Mouse (Mus musculus) testis, postnatal 14 days (tissue): ENCODE results near the gene Capn11.

Source experiments
- DNase-seq: peaks from one replicate; pipeline ENCODE4 v3.0.0; 2021; ENCODE audit warnings: low spot score

The Capn11 gene

GRCm38 (mm10) chr17:45682843-45683242, 23.7 kb upstream of the Capn11 start:
- DNase-seq = no peak

GRCm38 (mm10) chr17:45681588-45681987, 22.5 kb upstream of the Capn11 start:
- no peak for DNase-seq

DNA sequence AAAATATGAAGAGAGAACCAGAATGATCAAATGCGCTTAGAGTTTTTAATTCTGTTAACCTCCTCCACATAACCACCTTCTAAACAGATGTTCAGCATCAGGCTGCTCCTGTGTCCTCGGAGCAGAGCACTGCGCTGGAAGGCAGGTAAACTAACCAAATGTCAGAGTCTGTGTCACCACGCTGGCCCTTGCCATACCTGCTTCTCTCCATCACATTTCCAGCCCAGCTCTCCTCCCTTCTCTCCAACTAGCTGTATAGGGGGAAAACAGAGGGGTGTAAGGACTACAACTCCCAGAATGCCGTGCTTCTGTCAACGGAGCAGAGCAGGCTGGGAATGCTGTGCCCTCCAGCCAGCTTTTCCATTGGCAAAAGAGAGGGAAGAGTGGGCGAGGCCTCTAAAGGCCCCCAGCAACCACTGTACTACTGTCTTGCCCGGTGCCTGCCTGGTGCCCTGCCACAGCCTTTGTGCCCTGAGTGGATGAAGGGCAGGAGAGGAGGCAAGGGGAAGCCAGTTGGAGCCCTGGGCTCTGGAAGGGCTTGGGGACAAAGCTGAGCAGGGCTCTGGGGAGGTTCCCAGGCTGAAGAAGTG, 21.4 kb upstream of the Capn11 start:
- no peak for DNase-seq

- peak; percentile 46 for DNase-seq
Measured at GRCm38 (mm10) chr17:45678106-45678505, 19.0 kb upstream of the Capn11 start.

- DNase-seq = no peak
Measured at GRCm38 (mm10) chr17:45672598-45672997, 13.5 kb upstream of the Capn11 start.

- no peak for DNase-seq
Measured at GRCm38 (mm10) chr17:45671821-45672220, 12.7 kb upstream of the Capn11 start.

- no peak for DNase-seq
Measured at GRCm38 (mm10) chr17:45667986-45668385, 8.9 kb upstream of the Capn11 start.

GRCm38 (mm10) chr17:45667481-45667880, 8.4 kb upstream of the Capn11 start:
- no peak for DNase-seq

- DNase-seq = no peak
Measured at GRCm38 (mm10) chr17:45666091-45666490, 7.0 kb upstream of the Capn11 start.

DNA sequence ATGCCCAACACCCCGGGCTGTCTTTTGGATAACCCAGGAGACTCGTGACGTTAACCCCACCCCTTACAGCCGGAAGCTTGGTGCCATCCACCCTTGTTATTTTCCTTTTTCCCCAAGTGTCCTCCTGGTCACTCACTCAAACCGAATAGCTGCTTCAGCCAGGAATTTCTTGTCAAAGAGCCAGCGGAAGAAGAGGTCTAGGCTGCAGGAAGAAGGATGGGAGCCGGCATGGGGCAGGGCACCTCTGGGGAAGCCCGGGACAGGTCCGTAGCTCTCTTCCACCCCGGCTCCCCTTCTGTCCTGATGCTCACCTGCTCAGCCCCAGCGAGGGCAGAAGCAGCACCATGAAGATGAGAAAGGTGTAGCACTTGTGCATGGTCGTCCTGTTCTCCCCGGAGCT, 5.5 kb upstream of the Capn11 start:
- no peak for DNase-seq

DNA sequence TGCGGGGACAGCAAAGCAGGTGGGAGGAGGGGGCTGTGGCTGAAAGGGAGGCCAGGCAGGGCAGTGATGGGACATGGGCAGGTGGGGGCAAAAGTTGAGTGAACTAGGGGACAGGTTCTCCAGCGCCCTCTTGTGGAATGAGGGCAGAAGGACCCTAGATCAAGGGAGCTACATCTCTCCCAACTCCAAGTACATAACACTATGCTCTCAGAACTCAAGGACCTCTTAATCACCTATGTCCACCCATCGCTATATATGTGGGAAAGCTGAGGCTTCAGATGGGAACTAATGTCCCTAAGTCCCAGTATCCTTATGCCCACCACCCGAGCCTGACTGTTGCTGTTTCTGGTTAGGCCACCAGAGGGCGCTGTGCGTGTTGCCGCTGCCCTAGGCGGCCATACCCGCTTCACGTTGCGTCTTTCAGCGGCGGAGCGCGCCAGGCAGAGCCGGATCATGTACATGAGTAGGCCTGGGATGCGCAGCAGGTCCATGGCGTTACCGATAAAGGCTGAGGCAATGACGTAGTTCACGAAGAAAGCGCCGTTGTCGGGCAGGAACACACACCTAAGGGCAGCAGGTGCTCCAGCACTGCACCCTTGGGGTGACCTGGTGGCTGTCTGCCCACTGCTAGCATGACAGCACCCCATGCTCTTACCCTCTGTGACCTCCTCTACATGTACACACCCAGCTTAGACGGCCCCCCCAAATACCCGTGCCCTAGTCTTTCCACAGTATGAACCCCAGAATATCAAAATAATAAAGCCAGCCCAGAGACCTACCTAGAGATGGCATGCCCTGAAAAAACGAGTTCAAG, 4.2 kb upstream of the Capn11 start:
- DNase-seq = peak; percentile 81

DNA sequence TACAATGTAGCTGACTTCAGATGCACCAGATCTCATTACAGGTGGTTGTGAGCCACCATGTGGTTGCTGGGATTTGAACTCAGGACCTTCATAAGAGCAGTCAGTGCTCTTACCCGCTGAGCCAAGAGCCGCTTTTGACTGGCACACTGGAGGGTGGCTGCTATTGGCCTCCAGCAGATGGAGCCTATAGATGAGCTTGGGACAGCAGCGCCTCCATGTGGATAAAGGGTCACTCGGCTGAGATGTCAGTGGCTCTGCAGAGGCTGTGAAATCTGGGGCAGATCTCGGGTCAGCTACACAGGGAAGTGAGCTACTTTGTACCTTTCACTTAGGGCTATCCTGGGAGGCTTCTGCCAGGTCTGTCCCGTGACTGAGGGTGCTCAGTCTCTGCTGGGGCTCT, 3.3 kb downstream of the Capn11 start:
- no peak for DNase-seq

DNA sequence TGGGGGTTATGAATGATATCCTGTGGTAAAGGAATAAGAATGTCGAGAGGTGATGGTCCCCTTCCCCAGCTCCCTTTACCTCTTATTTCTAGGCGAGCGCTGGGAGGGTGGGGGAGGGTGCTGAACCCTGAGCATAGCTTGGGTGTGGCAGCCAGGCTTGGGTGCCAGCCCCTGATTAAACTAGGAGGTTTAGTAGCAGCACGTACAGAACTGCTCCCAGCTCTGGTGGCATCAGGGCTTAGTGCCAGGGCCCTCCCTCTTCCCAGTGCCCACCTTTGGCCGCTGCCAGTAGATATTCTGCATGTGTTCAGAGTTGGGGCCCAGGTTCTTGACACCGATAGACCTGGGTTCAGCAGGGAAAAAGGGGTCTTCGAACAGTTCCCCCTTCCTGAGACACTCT, 5.9 kb downstream of the Capn11 start:
- DNase-seq = no peak

DNA sequence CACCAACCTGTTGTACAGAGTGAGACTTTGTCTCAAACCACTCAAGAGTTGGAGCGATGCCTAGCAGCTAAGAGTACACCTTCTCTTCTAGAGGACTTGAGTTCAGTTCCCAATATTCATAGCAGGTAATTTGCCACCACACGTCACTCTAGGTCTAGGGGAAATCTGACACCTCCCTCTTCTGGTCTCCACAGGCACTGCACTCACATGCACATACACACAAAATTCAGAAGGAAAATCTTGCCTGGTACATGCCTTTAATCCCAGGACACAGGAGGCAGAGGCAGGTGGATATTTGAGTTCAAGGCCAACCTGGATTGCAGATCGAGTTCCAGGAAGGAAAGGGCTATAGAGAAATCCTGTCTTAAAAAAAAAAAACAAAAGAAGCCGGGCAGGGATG, 14.9 kb downstream of the Capn11 start:
- DNase-seq = no peak

DNA sequence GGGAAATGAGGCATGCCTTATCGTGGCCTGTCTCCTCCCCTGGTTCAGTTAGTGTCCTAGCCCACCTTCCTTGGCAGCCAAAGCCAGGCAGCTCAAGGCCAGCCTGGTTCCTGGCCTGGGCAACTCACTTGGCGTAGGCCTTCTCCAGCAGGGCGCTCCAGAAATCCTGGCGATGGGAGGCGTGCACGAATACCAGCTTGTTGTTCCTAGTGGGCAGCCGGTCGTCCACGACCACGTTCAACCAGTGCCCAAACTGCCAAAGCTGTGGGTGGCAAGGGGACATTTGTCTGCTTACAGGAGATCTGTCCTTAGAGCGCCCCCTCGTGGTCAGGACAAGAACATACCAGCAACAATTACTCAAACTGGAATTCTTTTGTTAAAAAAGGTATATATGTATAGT, 16.4 kb downstream of the Capn11 start:
- peak; percentile 58 for DNase-seq

DNA sequence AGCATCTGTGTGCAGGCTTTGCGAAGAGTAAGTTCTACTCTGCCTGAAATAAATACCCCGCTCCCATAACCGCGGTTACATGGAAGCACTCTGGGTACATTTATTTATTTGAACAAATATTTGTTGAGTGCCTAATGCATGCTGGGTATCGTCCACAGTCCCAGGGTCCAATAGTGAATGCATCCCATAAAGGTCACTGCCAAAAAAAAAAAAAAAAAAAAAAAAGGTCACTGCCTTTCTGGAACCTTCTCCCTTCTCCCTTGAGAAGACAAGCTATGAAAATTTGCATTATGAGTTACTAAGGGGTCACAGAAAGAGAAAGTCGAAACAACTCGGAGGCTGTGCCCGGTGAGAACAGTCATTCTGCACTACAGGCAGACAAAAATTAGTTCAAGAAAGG, 17.1 kb downstream of the Capn11 start:
- no peak for DNase-seq

- no peak for DNase-seq
Measured at GRCm38 (mm10) chr17:45638596-45639295, 20.4 kb downstream of the Capn11 start.

GRCm38 (mm10) chr17:45634033-45634432, 25.1 kb downstream of the Capn11 start:
- DNase-seq = no peak

DNA sequence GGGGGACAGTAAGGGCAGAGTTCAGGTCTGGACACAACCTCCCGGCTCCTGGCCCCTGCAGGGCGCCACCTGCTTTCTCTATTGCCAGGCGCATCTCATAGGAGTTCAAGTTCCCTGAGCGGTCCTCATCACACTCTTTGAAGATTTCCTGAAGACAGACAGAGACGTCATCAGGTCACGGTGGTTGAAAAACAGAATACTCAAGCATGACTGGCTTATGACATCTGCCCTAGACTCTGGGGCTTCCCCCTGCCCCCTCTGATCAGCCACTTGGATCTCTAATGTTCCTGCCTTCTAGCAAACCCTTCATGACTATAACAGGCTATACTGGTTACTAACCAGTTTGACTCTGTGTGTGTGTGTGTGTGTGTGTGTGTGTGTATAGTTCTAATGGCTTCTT, 27.2 kb downstream of the Capn11 start:
- DNase-seq = no peak

- DNase-seq = no peak
Measured at GRCm38 (mm10) chr17:45630992-45631391, 28.1 kb downstream of the Capn11 start.

DNA sequence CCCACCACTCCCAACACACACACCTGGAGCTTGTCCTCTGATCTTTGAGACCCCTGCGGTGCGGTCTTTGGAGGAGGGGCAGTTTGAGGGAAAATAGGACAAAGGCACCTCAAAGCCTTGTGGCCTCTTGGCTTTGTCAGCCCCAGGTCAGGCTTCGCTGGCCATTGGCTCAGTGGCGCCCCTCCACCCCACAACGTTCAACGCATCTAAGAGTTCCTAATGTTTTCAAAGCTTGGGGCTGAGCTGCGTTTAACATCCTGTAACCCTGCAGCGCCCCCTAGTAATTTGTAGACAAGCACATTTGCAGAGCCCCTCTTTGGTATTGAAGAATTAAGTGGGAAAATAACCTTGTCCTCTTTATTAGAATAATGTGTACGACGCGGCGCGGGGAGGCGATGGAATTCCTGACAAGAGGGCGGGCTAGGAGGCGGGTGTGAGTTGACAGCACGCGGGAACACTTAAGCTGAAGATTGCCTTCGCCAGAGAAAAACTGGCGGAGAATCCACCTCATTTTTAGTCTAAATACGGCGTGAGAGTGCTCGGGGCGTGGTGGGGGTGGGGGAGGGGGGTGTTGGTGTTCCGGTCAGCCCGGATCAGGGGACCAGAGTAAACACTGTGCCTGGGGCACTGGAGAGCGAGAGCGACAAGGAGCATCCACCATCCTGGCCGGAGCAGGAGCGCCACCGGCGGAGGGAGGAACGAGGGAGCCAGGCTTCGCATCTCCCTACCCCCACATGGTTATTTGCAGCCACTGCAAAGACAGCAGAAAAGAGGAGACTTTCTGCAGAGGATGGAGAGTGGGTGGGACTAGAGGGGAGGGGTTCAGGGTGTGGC, 29.0 kb downstream of the Capn11 start:
- DNase-seq = peak; percentile 70
